Mouse (Mus musculus): Measurements from ENCODE around the gene Rims1. TPM values are rescaled to one million over a fixed set of nuclear protein-coding genes. Genes with fewer than 3 reads are reported as not detected.

Rims1 gene
- total RNA-seq, 2 experiments from 2014 or later, result 0.18 to 0.20 TPM

DNA sequence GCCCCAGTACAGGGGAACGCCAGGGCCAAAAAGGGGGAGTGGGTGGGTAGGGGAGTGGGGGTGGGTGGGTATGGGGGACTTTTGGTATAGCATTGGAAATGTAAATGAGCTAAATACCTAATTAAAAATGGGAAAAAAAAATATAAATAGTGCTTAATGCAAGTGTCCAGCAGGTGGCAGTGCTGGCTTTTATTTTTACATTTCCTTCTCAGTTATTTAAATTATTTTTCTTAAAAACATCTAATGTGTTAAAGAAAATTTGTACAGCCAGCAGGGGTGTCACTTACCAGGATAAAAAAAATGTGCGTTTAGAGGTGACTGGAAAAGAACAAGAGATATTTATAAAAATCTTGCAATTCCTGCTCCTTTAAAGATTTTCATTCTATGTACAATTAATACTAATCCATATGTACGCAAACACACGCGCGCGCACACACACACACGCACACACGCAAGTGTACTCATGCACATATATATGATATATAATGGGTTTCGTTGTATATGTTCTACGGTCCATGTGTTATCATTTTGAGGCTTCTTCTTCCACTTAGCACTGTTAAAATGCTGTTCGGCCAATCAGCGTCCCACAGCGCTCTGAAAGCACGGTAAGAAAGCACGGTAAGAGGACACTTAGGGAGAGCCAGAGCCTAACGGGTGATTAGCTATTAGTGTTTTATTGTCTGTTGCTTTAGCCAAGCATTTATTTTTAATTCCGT, 201.3 kb downstream of the Rims1 start:
- no peak for DNase-seq (ENCODE audit: low spot score)
- intact Hi-C loops (cut with DNase I), result loop anchor here (2.0 to 10.0 kb wide), 3 partner anchors 460 to 890 kb away; no protein-coding TSS in a partner anchor

DNA sequence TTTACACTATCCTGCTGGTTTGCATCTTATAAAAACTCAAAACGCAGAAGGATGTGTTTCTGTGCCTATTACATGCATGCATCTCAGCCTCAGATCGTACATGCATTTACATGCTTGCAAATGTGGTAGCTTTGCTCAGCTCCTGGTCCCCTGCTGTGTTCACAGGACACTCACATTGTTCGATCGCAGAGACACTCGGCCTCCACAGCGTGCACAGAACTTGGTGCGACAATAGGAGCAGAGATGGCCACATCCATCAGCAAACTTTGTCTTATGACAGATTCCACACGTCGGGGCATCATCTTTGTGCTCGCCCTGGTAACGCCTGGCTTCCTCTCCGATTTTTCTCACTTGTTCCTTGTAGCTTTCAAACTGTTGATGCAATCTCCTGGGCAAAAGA, 209.6 kb downstream of the Rims1 start:
- intact Hi-C loops (cut with DNase I), result no loop called here
- DNase-seq (ENCODE audit: low spot score), result no peak

DNA sequence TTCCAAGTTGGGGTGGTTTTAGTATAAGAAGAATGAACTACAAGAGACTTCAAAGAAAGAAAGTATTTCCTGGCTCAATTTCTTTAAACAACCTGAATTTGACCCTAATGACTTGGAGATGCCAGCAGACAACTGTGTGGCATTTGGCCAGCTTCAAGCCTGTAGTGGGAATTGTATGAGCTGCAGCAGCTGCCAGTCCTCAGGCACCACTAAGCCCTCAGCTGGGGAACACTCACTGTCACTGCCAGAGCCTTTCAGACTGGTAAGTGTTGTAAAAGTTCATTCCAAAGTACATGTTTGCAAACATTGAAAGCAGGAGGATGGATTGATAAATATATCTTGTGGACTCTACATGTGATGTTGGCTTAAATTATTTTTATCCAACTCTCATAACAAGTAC, 211.0 kb downstream of the Rims1 start:
- no peak for DNase-seq (ENCODE audit: low spot score)
- intact Hi-C loops (cut with DNase I), result no loop called here

DNA sequence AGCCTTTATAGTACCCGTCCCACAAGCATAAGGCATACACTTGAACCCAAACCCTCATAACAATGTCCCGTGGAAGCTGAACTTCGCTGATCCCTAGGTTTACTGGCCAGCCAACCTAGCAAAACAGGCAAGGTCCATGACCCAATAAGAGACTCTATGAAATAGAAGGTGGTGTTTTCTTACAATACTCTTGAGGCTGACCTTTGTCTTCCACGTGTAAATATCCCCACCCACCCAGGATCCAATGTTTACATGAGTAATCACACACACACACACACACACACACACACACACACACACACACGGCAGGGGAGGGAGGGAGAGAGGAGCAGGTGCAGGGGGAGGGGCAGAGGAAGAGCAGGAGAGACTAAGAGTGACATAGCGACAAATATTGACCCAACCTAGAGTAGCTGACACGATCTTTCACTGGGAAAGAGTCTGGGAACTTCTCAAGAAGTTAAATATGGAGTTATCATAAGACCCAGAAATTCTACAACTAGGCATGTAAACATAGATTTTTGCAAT, 217.9 kb downstream of the Rims1 start:
- DNase-seq (ENCODE audit: low spot score), result no peak
- intact Hi-C loops (cut with DNase I), result no loop called here

DNA sequence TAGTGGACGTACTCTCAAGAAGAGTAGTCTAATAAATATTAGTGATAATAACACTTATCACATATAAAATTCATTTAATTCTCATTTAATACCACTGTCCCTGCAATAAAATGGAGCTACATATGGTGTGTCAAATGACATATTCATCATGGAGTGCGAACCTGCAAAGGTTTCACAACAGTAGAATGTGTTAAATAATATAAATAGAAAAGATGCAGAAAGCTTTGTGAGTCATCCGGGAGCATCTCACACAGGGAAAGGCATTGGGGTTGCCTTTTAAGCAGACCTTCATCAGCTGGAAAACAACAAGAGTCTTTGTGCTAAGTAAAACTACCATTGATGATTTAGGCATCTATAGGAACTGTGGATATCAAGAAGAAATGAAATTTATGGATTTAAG, 220.2 kb downstream of the Rims1 start:
- intact Hi-C loops (cut with DNase I), result no loop called here

GRCm38 (mm10) chr1:22579470-22579869, 226.3 kb downstream of the Rims1 start:
- no peak for DNase-seq (ENCODE audit: low spot score)
- intact Hi-C loops (cut with DNase I), result no loop called here

More for the DNA sequence above, 220.2 kb downstream of the Rims1 start:
- DNase-seq (ENCODE audit: low spot score), result no peak

DNA sequence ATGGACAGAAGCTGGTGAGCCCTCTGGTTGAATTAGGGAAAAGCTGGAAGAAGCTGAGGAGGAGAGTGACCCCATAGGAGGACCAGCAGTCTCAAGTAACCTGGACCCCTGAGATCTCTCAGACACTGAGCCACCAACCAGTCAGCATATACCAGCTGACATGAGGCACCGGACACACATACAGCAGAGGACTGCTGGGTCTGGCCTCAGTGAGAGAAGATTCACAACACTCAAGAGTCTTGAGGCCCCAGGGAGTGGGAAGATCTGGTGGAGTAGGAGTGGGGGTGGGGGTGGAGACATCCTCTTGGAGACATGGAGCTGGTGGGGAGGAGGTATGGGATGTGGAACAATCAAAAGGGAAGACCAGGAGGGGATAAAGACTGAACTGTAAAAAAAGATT, 233.1 kb downstream of the Rims1 start:
- intact Hi-C loops (cut with DNase I), result no loop called here
- no peak for DNase-seq (ENCODE audit: low spot score)

GRCm38 (mm10) chr1:22546273-22546672, 259.5 kb downstream of the Rims1 start:
- intact Hi-C loops (cut with DNase I), result no loop called here

GRCm38 (mm10) chr1:22538129-22538528, 267.7 kb downstream of the Rims1 start:
- intact Hi-C loops (cut with DNase I), result no loop called here

More at GRCm38 (mm10) chr1:22546273-22546672, 259.5 kb downstream of the Rims1 start:
- DNase-seq (ENCODE audit: low spot score), result no peak

GRCm38 (mm10) chr1:22536776-22537175, 269.0 kb downstream of the Rims1 start:
- no peak for DNase-seq (ENCODE audit: low spot score)
- intact Hi-C loops (cut with DNase I), result no loop called here

More at GRCm38 (mm10) chr1:22538129-22538528, 267.7 kb downstream of the Rims1 start:
- DNase-seq (ENCODE audit: low spot score), result no peak

- no peak for DNase-seq (ENCODE audit: low spot score)
- intact Hi-C loops (cut with DNase I), result no loop called here
Observed at GRCm38 (mm10) chr1:22535049-22535448, 270.7 kb downstream of the Rims1 start.

- intact Hi-C loops (cut with DNase I), result no loop called here
- no peak for DNase-seq (ENCODE audit: low spot score)
Observed at GRCm38 (mm10) chr1:22533146-22534096, 272.4 kb downstream of the Rims1 start.

GRCm38 (mm10) chr1:22515103-22515502, 290.7 kb downstream of the Rims1 start:
- intact Hi-C loops (cut with DNase I), result no loop called here
- DNase-seq (ENCODE audit: low spot score), result no peak

DNA sequence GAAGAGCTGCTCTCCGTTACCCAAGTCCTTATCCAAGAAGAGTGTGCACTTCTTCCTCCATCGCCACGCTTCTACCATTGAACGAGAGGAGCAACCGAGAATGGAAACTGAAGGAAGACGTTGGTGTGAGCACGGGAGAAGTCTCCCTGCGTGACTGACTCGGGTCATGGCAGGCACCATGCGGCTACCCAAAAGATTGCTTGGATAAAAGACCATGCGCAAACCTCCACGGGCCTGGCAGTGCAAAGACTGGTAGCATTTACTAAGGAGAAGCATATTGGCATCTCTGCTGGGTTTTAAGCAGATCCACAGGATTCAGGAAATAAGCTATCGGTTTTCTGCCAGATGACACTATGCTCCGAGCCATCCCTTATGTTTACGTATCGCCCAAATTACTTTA, 293.4 kb downstream of the Rims1 start:
- intact Hi-C loops (cut with DNase I), result no loop called here
- no peak for DNase-seq (ENCODE audit: low spot score)

- no peak for DNase-seq (ENCODE audit: low spot score)
- intact Hi-C loops (cut with DNase I), result no loop called here
Observed at GRCm38 (mm10) chr1:22511614-22512013, 294.2 kb downstream of the Rims1 start.

GRCm38 (mm10) chr1:22508735-22509615, 296.8 kb downstream of the Rims1 start:
- intact Hi-C loops (cut with DNase I), result no loop called here
- DNase-seq (ENCODE audit: low spot score), result no peak

DNA sequence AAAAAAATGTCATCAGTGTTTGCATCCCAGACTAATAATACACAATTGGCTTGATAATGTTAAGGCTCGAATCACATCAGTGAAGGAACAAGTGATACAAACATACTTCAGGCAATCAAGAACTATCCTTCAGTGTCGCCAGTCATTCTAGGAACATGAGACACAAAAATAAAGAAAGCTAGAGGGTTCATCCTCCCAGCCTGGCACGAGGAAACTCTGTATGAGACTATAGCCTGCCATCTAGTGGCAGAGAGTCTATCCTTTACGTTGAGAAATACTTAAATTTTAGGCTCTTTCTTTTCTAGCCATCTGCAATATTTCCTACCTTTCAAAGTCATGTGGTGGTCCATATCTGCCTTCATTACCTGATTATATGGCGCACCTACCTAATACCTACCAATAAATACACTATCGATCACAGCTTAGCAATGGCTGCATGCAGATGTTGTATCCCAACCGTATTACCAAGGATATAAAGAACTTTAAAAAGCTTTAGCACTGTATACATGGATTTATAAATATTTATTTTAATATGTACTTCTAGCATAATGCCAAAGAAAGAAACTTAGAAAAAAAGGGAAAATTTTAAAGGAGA, 318.4 kb downstream of the Rims1 start:
- intact Hi-C loops (cut with DNase I), result no loop called here
- DNase-seq (ENCODE audit: low spot score), result no peak

DNA sequence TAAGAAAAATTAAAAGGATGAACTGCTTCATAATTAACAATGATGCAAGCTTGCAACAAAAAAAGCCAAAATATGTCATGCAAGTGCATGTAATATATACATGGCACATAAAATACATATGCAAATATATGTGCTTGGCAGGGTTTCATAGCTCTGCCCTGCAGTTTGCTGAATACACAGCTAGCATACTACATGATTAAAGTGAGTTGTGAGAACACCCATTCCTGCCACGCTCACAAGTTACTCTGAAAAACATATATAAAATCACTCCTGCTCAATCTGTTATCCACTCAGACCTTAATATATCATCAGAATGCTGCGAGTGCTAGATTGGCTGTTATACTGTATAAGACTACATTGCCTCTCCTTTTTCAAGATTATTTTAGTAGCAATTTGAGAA, 329.6 kb downstream of the Rims1 start:
- intact Hi-C loops (cut with DNase I), result no loop called here

DNA sequence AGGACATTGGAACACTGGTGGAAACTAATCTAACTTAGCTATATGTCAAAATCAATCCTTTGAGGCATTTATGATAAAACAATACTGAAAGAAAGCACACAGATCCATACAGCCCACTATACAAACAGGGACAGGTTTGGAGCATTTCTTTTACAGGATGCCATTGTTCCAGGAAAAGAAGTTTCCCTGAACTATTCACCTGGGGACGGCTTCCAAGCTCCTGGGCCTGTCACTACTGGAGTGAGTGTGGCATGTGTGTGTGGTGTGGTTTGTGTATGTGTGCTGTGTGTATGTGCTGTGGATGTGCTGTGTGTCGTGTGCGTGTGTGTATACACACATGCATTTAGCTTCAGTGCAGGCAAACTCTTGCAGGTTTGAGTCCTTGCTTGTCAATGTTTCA, 338.8 kb downstream of the Rims1 start:
- intact Hi-C loops (cut with DNase I), result no loop called here
- no peak for DNase-seq (ENCODE audit: low spot score)

More for the DNA sequence above, 329.6 kb downstream of the Rims1 start:
- no peak for DNase-seq (ENCODE audit: low spot score)
